Mouse (Mus musculus) MEL (cell line): ENCODE results near the gene Krt13.

Experiments
- TAL1 ChIP-seq: IDR thresholded peaks from 2 replicates; pipeline ENCODE4 v1.6.1; 2012; ENCODE audit warnings: mild to moderate bottlenecking, inconsistent platforms, low read length, moderate library complexity, mixed read lengths
- USF1 ChIP-seq: IDR thresholded peaks from 2 replicates; pipeline ENCODE4 v1.6.1; 2014; ENCODE audit warnings: low read depth, mild to moderate bottlenecking, inconsistent platforms, low read length, improper control_type of control experiment, moderate library complexity

DNA sequence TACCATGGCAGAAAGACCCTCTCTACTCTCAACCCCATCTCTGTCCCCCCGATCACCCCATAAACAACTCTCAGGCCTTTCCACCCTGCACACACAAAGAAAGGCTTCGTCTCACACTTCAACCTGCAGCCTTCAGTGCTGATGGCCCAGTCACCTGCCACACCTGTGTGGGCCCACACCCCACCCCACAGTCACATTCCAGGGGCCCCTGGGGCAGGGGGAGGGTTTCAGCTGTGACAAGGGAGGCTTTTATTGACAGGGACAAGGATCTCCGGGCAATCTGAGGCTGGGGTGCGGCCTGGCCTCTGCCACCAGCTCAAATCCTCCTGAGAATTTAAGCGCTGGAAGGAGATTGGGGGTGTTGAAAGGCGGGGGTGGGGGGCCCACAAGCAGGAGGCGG, 17.4 kb upstream of the Krt13 start:
- TF ChIP-seq USF1 (no peak), TAL1 (no peak)
